Mouse (Mus musculus) forebrain, embryonic 12.5 days (tissue): ENCODE results near the gene Mtrf1. TPM values are rescaled to one million over a fixed set of nuclear protein-coding genes. Genes with fewer than 3 reads are reported as not detected.

ENCODE experiments used
- ATAC-seq: fragments of 200-750 bp; cut with Nextera tagmentation; 2 replicates; pipeline ENCODE4 v1.8.0; 2017; ENCODE audit warnings: moderate TSS enrichment; ENCODE audit not compliant: low FRiP score
- H3K27ac ChIP-seq: fragments of 300-500 bp; sonication (generic); 2 replicates; pipeline ENCODE4 v1.5.1; 2016; ENCODE audit warnings: mild to moderate bottlenecking
- H3K27me3 ChIP-seq: fragments of 300-500 bp; sonication (generic); 2 replicates; pipeline ENCODE4 v1.6.1; 2016; ENCODE audit warnings: mild to moderate bottlenecking
- H3K36me3 ChIP-seq: fragments of 300-500 bp; sonication (generic); replicated peaks from 2 replicates; pipeline ENCODE4 v1.6.1; 2016; ENCODE audit warnings: mild to moderate bottlenecking
- H3K4me1 ChIP-seq: fragments of 300-500 bp; sonication (generic); 2 replicates; pipeline ENCODE4 v1.6.1; 2016
- H3K4me2 ChIP-seq: fragments of 300-500 bp; sonication (generic); 2 replicates; pipeline ENCODE4 v1.6.1; 2016; ENCODE audit warnings: mild to moderate bottlenecking, moderate library complexity
- H3K4me3 ChIP-seq: fragments of 300-500 bp; sonication (generic); replicated peaks from 2 replicates; pipeline ENCODE4 v1.5.1; 2016; ENCODE audit warnings: mild to moderate bottlenecking
- H3K9ac ChIP-seq: fragments of 300-500 bp; sonication (generic); 2 replicates; pipeline ENCODE4 v1.6.1; 2016; ENCODE audit warnings: mild to moderate bottlenecking
- H3K9me3 ChIP-seq: fragments of 300-500 bp; sonication (generic); 2 replicates; pipeline ENCODE4 v1.6.1; 2016
- WGBS: fragments of 180-500 bp; shearing (Covaris S2); methylation state at CpG from one replicate; pipeline ENCODE4 v1.1.7; 2016; 5-methylcytosine and 5-hydroxymethylcytosine counted together
- polyA plus RNA-seq: library from polyadenylated mRNA; unstranded; fragments of >200 nt; fragmentation: Nextera tagmentation; extraction: Ambion mirVana; gene quantifications from 2 replicates; pipeline ENCODE4 v1.2.1, GENCODE M21; 2016

The Mtrf1 gene
- polyA plus RNA-seq, 1 experiment from 2014 or later, result 11.1 TPM

DNA sequence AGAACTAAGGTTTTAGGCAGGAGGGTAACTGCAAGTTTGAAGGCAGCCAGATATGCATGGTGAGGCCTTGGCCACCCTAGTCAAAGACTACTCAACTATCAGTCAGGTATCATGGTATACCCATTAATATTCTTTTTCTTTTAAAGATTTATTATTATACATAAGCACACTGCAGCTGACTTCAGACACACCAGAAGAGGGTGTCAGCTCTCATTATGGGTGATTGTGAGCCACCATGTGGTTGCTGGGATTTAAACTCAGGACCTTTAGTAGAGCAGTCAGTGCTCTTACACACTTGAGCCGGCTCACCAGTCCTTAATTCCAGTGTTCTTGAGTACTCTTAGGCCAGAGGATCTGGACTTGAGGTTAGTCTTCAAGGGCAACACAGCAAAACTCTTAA is 62.8 kb downstream of the Mtrf1 start:
- Histone ChIP-seq H3K36me3 (peaks cover 36% of the 10 kb centered on the region), H3K27me3 (no peaks in the 10 kb centered on the region), H3K4me3 (no peak overlapping the region), H3K27ac (no peak overlapping the region), H3K9ac (no peak overlapping the region), H3K9me3 (no peaks in the 10 kb centered on the region), H3K4me1 (no peaks in the 10 kb centered on the region), H3K4me2 (no peak overlapping the region)
- WGBS, result 84% methylated on average over 1 of the region's 1 CpGs
- ATAC-seq, result no peak

DNA sequence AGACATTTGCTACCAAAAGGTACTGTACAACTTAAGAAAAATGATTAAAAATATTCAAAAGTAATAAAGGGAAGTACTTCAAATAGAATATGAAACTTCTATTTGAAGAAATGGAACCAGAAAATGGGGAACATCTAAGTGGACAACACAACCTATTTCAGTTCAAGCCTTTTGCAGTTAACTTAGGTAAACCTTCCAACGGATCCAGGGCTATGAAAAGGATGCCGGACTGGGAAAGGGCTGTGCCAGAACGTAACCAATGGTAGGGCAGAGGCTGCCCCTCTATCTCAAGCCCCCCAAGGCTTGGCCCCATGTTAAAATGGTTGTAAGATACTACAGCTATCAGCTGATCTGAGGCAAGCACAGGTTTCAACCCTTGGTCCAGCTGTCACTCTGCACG is 63.4 kb downstream of the Mtrf1 start:
- no peak for ATAC-seq
- Histone ChIP-seq H3K27ac (no peak overlapping the region), H3K4me3 (no peak overlapping the region), H3K9ac (no peak overlapping the region), H3K4me2 (no peak overlapping the region), H3K27me3 (no peaks in the 10 kb centered on the region), H3K9me3 (no peaks in the 10 kb centered on the region), H3K36me3 (peaks cover 42% of the 10 kb centered on the region), H3K4me1 (no peaks in the 10 kb centered on the region)
- WGBS, result 89% methylated on average over 4 of the region's 4 CpGs

DNA sequence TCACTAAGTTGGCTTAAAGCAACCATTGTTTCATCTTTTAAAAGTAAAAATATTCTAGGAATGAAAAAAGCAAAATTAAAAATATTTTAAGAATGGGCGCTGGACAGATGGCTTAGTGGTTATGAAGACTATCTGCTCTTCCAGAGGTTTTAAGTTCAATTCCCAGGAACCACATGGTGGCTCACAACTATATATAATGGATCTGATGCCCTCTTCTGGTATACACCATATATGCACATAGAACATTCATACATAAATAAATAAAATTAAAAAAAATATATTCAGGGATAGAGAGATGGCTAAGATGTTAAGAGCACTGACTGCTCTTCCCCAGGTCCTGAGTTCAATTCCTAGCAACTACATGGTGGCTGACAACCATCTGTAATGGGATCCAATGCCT is 68.1 kb downstream of the Mtrf1 start:
- Histone ChIP-seq H3K4me2 (no peak overlapping the region), H3K9ac (no peak overlapping the region), H3K27ac (no peak overlapping the region), H3K27me3 (no peaks in the 10 kb centered on the region), H3K4me3 (no peak overlapping the region), H3K36me3 (peaks cover 79% of the 10 kb centered on the region), H3K4me1 (no peaks in the 10 kb centered on the region), H3K9me3 (no peaks in the 10 kb centered on the region)
- WGBS, result 86% methylated on average over 1 of the region's 1 CpGs
- ATAC-seq, result no peak

DNA sequence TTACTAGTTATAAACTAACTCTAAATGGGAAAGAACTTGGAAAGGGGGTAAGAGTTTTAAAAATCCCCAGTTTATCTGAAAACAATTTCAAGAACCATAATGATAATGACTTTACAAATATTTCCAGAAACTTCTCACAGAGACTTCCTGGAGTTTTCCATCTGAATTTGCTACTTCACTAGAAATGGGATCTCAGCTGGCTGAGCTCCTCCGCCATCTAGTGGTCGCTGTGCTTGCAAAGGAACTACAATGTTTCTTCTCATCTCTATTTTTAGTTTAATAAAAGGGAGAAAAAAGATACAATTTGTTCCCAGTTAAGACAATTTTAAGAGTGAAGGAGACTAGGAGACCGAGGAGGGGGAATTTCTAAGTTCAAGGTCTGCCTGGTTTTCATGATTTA is 70.0 kb downstream of the Mtrf1 start:
- ATAC-seq, result no peak
- WGBS, result 28% methylated on average over 3 of the region's 3 CpGs
- Histone ChIP-seq H3K4me1 (no peaks in the 10 kb centered on the region), H3K9me3 (no peaks in the 10 kb centered on the region), H3K27me3 (no peaks in the 10 kb centered on the region), H3K27ac (no peak overlapping the region), H3K4me3 (no peak overlapping the region), H3K4me2 (no peak overlapping the region), H3K9ac (no peak overlapping the region), H3K36me3 (peaks cover 83% of the 10 kb centered on the region)

Other genes starting within 250 kb of the Mtrf1 start
- gene Zfp957, start 150.4 kb upstream of the Mtrf1 start, polyA plus RNA-seq, result not detected in 2 replicates
- gene Rgcc, start 96.1 kb upstream of the Mtrf1 start, polyA plus RNA-seq, result 70.2 and 86.8 TPM in 2 replicates
- gene Naa16, start 7.0 kb upstream of the Mtrf1 start, polyA plus RNA-seq, result 44.0 and 44.3 TPM in 2 replicates
- 22.4 and 23.4 TPM in 2 replicates for gene Kbtbd7, start 28.7 kb downstream of the Mtrf1 start, polyA plus RNA-seq
- 6.1 and 6.2 TPM in 2 replicates for gene Kbtbd6, start 54.1 kb downstream of the Mtrf1 start, polyA plus RNA-seq
- 5.7 and 6.2 TPM in 2 replicates for gene Elf1, start 83.4 kb downstream of the Mtrf1 start, polyA plus RNA-seq
- 55.9 and 56.7 TPM in 2 replicates for gene Wbp4, start 83.7 kb downstream of the Mtrf1 start, polyA plus RNA-seq
- 135 and 137 TPM in 2 replicates for gene Sugt1, start 189.9 kb downstream of the Mtrf1 start, polyA plus RNA-seq